Mouse (Mus musculus) lung, adult 2 months (tissue): ENCODE results near the gene Wasf2. TPM values are rescaled to one million over a fixed set of nuclear protein-coding genes. Genes with fewer than 3 reads are reported as not detected.

Experiments
- DNase-seq: peaks from one replicate; pipeline ENCODE4 v3.0.0; 2022
- H3K4me1 ChIP-seq: fragments of 200-500 bp; 2 replicates; pipeline ENCODE4 v1.6.1; 2011; ENCODE audit warnings: low read length; ENCODE audit not compliant: control insufficient read depth, insufficient read depth
- H3K4me3 ChIP-seq: fragments of 200-500 bp; replicated peaks from 2 replicates; pipeline ENCODE3; 2011; ENCODE audit warnings: low read depth, mild to moderate bottlenecking, control low read depth, low read length; ENCODE audit errors: extremely low read depth
- CTCF ChIP-seq: fragments of 200-500 bp; IDR thresholded peaks from 2 replicates; pipeline ENCODE4 v1.5.1; 2011; ENCODE audit warnings: mild to moderate bottlenecking, low read length, control low read depth; ENCODE audit not compliant: insufficient read depth
- POLR2A ChIP-seq: fragments of 200-500 bp; IDR thresholded peaks from 2 replicates; pipeline ENCODE4 v1.6.1; 2011; ENCODE audit warnings: low read depth, mild to moderate bottlenecking, control low read depth, low read length, borderline replicate concordance; ENCODE audit errors: extremely low read depth
- WGBS: fragments of 180-500 bp; shearing (Covaris S2); methylation state at CpG from one replicate; pipeline ENCODE4 v1.1.7; 2018; 5-methylcytosine and 5-hydroxymethylcytosine counted together
- polyA plus RNA-seq: library from polyadenylated mRNA; depleted of rRNA; stranded (reverse); fragments of >200 nt; gene quantifications from 2 replicates; pipeline ENCODE4 v1.2.3, GENCODE M21; 2012

Gene Wasf2
- polyA plus RNA-seq, 1 experiment, result 109 TPM

DNA sequence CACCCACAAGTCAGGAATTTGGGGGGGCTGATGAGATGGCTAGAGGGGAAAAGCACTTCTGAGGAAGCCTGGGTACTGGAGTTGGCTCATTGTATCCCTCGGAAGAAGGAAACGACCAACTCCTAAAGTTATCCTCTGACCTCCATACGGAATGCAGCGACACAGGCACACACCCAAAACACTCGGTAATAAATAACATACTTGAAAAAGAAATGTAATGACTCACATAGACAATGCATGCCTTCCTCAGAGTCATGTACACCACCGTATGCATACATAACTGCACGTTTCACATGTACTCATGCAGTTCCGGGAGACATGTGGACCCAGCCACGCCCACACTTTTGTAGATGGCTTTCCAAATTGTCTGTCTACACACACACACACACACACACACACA, 41.0 kb upstream of the Wasf2 start:
- no peak for TF ChIP-seq POLR2A
- TF ChIP-seq CTCF, result no peak
- Histone ChIP-seq H3K4me1 (peaks cover 51% of the 10 kb centered on the region), H3K4me3 (no peak overlapping the region)
- 39% methylated on average over 9 of the region's 9 CpGs for WGBS
- DNase-seq, result no peak

- peaks cover 49% of the 10 kb centered on the region for H3K4me1 ChIP-seq
- 82% methylated on average over 4 of the region's 4 CpGs for WGBS
- DNase-seq, result no peak
- no peak overlapping the region for H3K4me3 ChIP-seq
- TF ChIP-seq CTCF (no peak), POLR2A (no peak)
Measured at GRCm38 (mm10) chr4:133089802-133090201, 40.5 kb upstream of the Wasf2 start.

- no peak for TF ChIP-seq POLR2A
- no peak for TF ChIP-seq CTCF
- DNase-seq, result no peak
- Histone ChIP-seq H3K4me1 (peaks cover 49% of the 10 kb centered on the region), H3K4me3 (no peak overlapping the region)
- 34% methylated on average over 8 of the region's 8 CpGs for WGBS
Measured at GRCm38 (mm10) chr4:133090276-133090719, 40.0 kb upstream of the Wasf2 start.

- Histone ChIP-seq H3K4me1 (peaks cover 51% of the 10 kb centered on the region), H3K4me3 (no peak overlapping the region)
- WGBS, result 20% methylated on average over 18 of the region's 18 CpGs
- DNase-seq, result no peak
- TF ChIP-seq POLR2A, result no peak
- TF ChIP-seq CTCF, result no peak
Measured at GRCm38 (mm10) chr4:133090720-133091458, 39.4 kb upstream of the Wasf2 start.

DNA sequence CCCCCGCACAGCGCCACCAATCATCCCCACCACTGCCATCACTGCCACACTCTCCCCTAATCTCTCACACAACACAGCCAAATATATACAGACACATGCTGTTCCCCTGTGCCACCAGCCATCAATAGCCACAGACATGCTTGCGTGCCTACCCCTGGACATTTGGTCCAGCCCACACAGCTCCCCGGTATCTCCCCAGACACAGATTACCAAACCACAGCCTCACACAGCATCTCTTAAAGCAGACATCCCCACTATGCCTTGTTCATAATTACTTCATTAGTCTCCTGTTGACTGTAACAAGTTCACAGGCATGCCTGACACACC, 38.9 kb upstream of the Wasf2 start:
- TF ChIP-seq CTCF, result no peak
- no peak for TF ChIP-seq POLR2A
- no peak for DNase-seq
- 52% methylated on average over 4 of the region's 4 CpGs for WGBS
- Histone ChIP-seq H3K4me1 (peaks cover 46% of the 10 kb centered on the region), H3K4me3 (no peak overlapping the region)

GRCm38 (mm10) chr4:133092453-133092901, 37.8 kb upstream of the Wasf2 start:
- DNase-seq, result peak; percentile 34
- 3% methylated on average over 18 of the region's 18 CpGs for WGBS
- TF ChIP-seq POLR2A (no peak), CTCF (no peak)
- Histone ChIP-seq H3K4me1 (peaks cover 46% of the 10 kb centered on the region), H3K4me3 (no peak overlapping the region)

DNA sequence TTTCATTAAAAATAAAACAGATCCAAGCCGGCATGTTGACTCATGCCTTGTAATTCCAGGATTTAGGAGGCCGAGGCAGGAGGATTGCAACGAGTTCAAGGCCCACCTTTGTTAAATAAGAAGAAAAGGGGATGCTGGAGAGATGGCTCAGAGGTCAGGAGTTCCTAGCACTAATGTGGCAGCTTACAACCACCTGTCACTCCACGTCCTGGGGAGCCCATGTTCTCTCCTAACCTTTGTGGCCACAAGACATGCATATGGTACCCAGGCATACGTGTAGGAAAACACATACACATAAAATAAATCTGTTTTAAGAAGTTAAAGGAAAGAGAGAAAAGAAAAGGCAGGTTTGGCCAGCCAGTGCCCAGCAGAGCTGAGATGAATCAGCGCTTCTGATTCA, 37.2 kb upstream of the Wasf2 start:
- no peak overlapping the region for H3K4me3 ChIP-seq
- TF ChIP-seq POLR2A (no peak), CTCF (no peak)
- WGBS, result 80% methylated on average over 6 of the region's 6 CpGs
- peaks cover 44% of the 10 kb centered on the region for H3K4me1 ChIP-seq
- no peak for DNase-seq

DNA sequence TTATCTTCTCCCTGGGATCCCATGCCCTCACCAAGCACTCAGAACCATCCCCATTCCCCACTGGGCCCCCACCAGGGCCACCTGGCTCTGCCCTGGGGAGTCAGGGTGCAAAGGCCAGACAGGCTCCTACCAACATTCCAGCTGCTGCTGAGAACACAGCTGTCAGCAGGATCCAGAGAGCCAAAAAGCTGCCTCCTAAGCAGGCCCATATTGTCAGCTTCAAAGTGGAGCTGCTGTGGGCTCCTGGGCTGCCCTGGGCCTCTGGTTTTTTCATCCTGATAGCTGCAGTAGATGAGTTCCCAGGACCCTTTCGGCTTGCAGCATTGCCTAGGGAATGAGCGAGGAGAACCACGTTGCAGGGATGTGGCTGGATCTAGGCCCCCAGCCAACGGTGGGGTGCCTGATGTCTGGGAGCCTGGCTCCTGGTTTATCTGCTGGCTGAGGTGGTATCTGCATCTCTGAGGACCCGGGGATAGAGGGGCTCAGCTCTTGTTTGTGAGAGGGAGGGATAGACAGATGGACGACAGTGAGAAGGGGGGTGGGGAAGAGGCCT, 36.7 kb upstream of the Wasf2 start:
- WGBS, result 28% methylated on average over 6 of the region's 6 CpGs
- TF ChIP-seq POLR2A (no peak), CTCF (no peak)
- peaks cover 44% of the 10 kb centered on the region for H3K4me1 ChIP-seq
- no peak for DNase-seq
- H3K4me3 ChIP-seq, result no peak overlapping the region

DNA sequence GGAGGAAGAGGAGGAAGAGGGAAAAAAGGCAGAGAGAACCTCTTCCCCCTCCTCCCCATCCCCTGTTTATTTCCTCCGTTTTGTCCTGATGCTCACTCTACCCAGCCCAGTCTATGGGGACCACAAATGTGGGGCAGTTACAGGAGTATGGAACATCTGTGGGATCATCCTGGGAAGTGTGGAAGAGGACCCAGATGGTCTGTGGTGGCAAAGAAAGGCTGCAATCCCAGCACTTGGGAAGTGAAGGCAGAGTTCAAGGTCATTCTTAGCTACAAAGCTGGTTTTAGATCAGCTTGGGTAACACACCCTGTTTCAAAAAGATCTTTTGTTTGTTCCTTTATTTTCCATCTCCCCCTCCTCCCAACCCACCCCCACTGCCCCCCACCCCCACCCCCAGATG, 36.0 kb upstream of the Wasf2 start:
- 38% methylated on average over 1 of the region's 1 CpGs for WGBS
- no peak for TF ChIP-seq CTCF
- TF ChIP-seq POLR2A, result no peak
- DNase-seq, result no peak
- Histone ChIP-seq H3K4me3 (no peak overlapping the region), H3K4me1 (peaks cover 44% of the 10 kb centered on the region)
